Mouse (Mus musculus): ENCODE measurements around the gene Cetn4. TPM values are rescaled to one million over a fixed set of nuclear protein-coding genes. Genes with fewer than 3 reads are reported as not detected.

Gene Cetn4
- polyA plus RNA-seq, 1 experiment from 2014 or later = 2.9 TPM

DNA sequence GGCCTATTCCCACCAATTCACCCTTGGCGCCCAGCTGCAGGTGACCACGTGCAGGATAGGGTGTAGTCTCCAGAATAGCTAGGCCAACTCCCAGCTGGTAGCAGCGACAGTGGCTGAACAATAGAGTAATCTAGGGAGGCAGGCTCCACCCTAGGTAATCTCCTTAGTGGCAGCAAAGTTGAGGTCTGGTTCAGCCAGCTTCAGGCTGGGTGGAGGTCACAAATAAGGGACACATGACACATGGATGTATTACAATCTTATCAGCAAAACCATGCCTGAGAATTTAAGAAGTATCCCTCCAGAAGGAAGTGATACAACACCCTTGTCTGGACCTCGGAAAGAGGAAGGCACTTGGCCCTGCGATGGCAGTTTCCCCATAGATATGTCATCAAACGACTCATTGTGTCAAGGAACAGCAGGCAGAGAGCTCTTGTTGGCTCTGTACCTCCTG, 19.5 kb upstream of the Cetn4 start:
- no peaks in the 10 kb centered on the region for H3K27me3 ChIP-seq
- no peaks in the 10 kb centered on the region for H3K9me3 ChIP-seq
- no peak overlapping the region for H3K4me2 ChIP-seq (replicated peaks)
- no peak overlapping the region for H3K27ac ChIP-seq
- 70% methylated on average over 6 of the region's 6 CpGs for WGBS
- H3K4me1 ChIP-seq = no peaks in the 10 kb centered on the region
- no peaks in the 10 kb centered on the region for H3K36me3 ChIP-seq
- H3K4me3 ChIP-seq = no peak overlapping the region
- ATAC-seq (ENCODE audit: insufficient number of reproducible peaks, insufficient read depth, low FRiP score, low TSS enrichment) = no peak
- no peak overlapping the region for H3K9ac ChIP-seq

DNA sequence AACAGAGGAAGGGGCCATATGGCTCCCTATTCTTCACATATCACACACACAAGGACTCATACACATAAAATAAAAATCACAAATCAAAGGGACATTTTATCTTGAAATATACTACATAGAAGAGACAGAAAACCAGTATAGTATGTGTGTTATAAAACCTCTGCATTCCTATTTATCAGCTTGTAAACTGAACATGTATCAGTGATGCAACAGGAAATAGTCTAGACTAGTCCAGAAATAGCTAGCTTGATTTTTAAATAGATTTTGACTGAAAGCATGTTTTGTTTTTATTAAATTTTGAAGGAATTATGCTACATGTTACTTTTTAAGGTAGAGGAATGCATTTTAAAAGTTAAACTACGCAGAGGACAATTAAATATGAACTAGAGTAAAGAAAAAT, 17.5 kb upstream of the Cetn4 start:
- ATAC-seq (ENCODE audit: insufficient number of reproducible peaks, insufficient read depth, low FRiP score, low TSS enrichment) = no peak
- no peak overlapping the region for H3K4me3 ChIP-seq
- WGBS = 88% methylated on average over 1 of the region's 1 CpGs
- H3K27ac ChIP-seq = no peak overlapping the region
- no peaks in the 10 kb centered on the region for H3K9me3 ChIP-seq
- no peaks in the 10 kb centered on the region for H3K4me1 ChIP-seq
- no peak overlapping the region for H3K4me2 ChIP-seq (replicated peaks)
- no peaks in the 10 kb centered on the region for H3K36me3 ChIP-seq
- no peak overlapping the region for H3K9ac ChIP-seq
- no peaks in the 10 kb centered on the region for H3K27me3 ChIP-seq

DNA sequence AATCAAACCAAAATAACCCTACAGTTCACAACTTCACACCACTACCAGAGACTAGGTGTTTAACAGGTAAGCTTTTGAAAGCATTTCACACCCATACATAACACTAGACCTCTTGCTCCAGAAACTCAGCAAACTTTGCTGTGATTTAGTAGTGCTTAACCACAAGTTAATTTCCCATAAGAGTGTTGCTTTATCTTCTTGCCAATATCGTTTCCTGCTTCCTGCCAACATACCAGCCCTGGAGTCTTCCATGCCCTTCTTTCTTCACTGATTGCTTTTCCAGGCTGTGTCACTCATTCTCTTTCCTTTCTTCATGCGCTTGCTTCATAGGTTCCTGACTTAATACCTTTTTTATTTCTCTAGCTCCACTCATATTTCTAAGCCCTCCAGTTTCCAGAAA, 16.0 kb upstream of the Cetn4 start:
- Histone ChIP-seq H3K36me3 (no peaks in the 10 kb centered on the region), H3K9ac (no peak overlapping the region), H3K4me1 (no peaks in the 10 kb centered on the region), H3K9me3 (no peaks in the 10 kb centered on the region), H3K4me3 (no peak overlapping the region), H3K27me3 (no peaks in the 10 kb centered on the region), H3K27ac (no peak overlapping the region), H3K4me2 (replicated peaks) (no peak overlapping the region)
- no peak for ATAC-seq (ENCODE audit: insufficient number of reproducible peaks, insufficient read depth, low FRiP score, low TSS enrichment)
- 76% methylated on average over 2 of the region's 2 CpGs for WGBS

GRCm38 (mm10) chr3:37326627-37327026, 14.1 kb upstream of the Cetn4 start:
- Histone ChIP-seq H3K4me3 (no peak overlapping the region), H3K36me3 (no peaks in the 10 kb centered on the region), H3K27me3 (no peaks in the 10 kb centered on the region), H3K9me3 (no peaks in the 10 kb centered on the region), H3K9ac (no peak overlapping the region), H3K4me1 (no peaks in the 10 kb centered on the region), H3K4me2 (replicated peaks) (no peak overlapping the region), H3K27ac (no peak overlapping the region)
- no peak for ATAC-seq (ENCODE audit: insufficient number of reproducible peaks, insufficient read depth, low FRiP score, low TSS enrichment)
- WGBS = 83% methylated on average over 3 of the region's 3 CpGs

DNA sequence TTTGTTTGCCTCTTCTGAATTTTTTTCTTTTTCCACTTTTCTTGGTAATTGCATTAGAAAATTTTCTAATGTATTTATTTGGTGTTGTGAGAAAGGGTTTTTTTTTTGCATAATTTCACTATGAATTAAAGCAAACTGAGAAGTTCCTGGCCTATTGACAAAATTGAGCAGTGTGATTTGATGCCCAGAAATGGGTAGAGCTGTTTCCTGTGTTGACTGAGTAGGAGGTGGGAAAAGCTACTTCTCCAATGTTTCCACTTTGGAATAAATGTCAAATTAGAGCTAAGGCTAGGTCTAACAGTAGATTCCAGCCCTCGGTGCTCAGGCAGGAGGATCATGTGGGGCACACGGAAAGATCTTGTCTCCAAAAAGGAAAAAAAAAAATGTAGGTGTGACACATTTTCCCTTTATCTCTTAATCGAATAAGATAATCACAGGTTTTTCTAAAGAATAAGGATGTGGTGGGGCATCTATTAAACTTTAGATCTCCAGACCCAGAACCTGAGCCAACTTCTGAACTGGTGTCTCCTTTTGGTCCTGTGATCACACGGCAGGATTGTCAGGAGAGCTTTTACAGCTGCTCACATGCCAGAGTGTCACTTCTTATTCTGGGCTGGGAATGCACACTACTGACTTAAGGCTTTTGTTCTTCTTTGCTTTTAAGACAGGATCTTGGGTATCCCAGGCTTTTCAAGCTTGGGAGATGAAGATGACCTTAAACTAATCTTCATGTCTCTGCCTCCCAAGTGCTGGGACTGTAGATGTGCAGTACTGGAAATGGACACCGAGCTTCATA, 13.0 kb upstream of the Cetn4 start:
- Histone ChIP-seq H3K36me3 (no peaks in the 10 kb centered on the region; the same call in 1 of the 2 replicates), H3K27me3 (no peaks in the 10 kb centered on the region), H3K4me1 (no peaks in the 10 kb centered on the region), H3K9ac (no peak overlapping the region), H3K4me3 (no peak overlapping the region), H3K9me3 (no peaks in the 10 kb centered on the region), H3K27ac (no peak overlapping the region), H3K4me2 (replicated peaks) (no peak overlapping the region)
- no peak for ATAC-seq (ENCODE audit: insufficient number of reproducible peaks, insufficient read depth, low FRiP score, low TSS enrichment)
- WGBS = 84% methylated on average over 5 of the region's 5 CpGs

GRCm38 (mm10) chr3:37324310-37324709, 11.8 kb upstream of the Cetn4 start:
- ATAC-seq (ENCODE audit: insufficient number of reproducible peaks, insufficient read depth, low FRiP score, low TSS enrichment) = no peak
- Histone ChIP-seq H3K4me3 (no peak overlapping the region), H3K4me2 (replicated peaks) (no peak overlapping the region), H3K9ac (no peak overlapping the region), H3K4me1 (no peaks in the 10 kb centered on the region), H3K9me3 (no peaks in the 10 kb centered on the region), H3K27ac (no peak overlapping the region), H3K27me3 (no peaks in the 10 kb centered on the region), H3K36me3 (peaks cover 7% of the 10 kb centered on the region)
- WGBS = 31% methylated on average over 3 of the region's 3 CpGs

DNA sequence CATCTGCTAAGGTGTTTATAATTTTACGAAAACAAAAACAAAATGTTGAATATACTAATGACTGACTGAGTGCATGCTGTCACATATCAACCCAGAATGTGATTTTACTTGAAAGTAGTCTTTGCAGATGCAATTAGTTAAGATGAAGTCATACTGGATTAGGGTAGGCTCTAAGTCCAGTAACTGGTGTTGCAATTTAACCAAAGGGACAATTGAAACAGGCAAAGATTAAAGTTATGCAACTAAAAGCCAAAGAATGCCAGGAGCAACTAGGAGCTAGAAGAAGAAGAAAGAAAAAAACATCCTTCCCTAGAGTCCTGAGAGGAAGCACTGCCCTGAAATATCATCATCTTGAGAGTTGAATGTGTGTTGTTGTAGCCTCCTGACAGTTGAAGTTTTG, 3.7 kb upstream of the Cetn4 start:
- no peak overlapping the region for H3K4me2 ChIP-seq (replicated peaks)
- H3K27me3 ChIP-seq = no peaks in the 10 kb centered on the region
- peaks cover 7% of the 10 kb centered on the region for H3K36me3 ChIP-seq
- H3K4me1 ChIP-seq = peaks cover 5% of the 10 kb centered on the region
- H3K9ac ChIP-seq = no peak overlapping the region
- no peak overlapping the region for H3K27ac ChIP-seq
- H3K9me3 ChIP-seq = no peaks in the 10 kb centered on the region
- H3K4me3 ChIP-seq = no peak overlapping the region
- 83% methylated on average over 1 of the region's 1 CpGs for WGBS
- ATAC-seq (ENCODE audit: insufficient number of reproducible peaks, insufficient read depth, low FRiP score, low TSS enrichment) = no peak

- peaks cover 5% of the 10 kb centered on the region for H3K4me1 ChIP-seq
- H3K27ac ChIP-seq = no peak overlapping the region
- H3K36me3 ChIP-seq = no peaks in the 10 kb centered on the region
- ATAC-seq (ENCODE audit: insufficient number of reproducible peaks, insufficient read depth, low FRiP score, low TSS enrichment) = no peak
- H3K9me3 ChIP-seq = no peaks in the 10 kb centered on the region
- H3K9ac ChIP-seq = peak overlapping the region; percentile 88
- peak overlapping the region; percentile 64 for H3K4me2 ChIP-seq (replicated peaks)
- H3K4me3 ChIP-seq = peak overlapping the region; percentile 73
- 47% methylated on average over 1 of the region's 1 CpGs for WGBS
- H3K27me3 ChIP-seq = no peaks in the 10 kb centered on the region
These were observed 863 bp upstream of the Cetn4 start for GRCm38 (mm10) chr3:37313371-37313770.

DNA sequence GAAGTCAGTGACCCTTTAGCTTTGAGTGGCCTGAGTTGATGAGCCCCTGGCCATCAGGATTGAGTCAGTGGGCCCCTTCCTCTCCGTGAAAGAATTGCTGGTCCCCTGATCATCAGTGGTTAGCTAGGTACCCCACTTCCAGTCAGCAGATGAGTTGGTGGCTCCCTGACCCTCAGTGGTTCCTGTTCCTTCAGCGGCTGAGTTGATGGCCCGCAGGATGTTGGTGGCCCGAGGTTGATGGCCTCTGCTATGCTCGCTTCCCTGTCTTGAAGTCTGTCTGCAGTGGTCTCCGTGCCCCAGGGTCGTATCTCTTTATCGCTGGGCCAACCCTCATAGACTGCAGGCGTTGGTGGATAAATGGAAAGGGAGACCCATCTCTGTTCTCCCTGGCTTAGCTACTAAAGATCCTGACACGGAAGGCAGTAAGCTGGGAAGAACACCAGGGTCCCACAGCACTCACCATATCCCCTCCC, 575 bp downstream of the Cetn4 start:
- ATAC-seq (ENCODE audit: insufficient number of reproducible peaks, insufficient read depth, low FRiP score, low TSS enrichment) = no peak; the same call in 1 of the 2 replicates
- H3K4me1 ChIP-seq = peaks cover 5% of the 10 kb centered on the region
- no peaks in the 10 kb centered on the region for H3K9me3 ChIP-seq
- H3K9ac ChIP-seq = peak overlapping the region; percentile 88
- peak overlapping the region; percentile 73 for H3K4me3 ChIP-seq
- 4% methylated on average over 10 of the region's 10 CpGs for WGBS
- peak overlapping the region; percentile 64 for H3K4me2 ChIP-seq (replicated peaks)
- peak overlapping the region; percentile 85; the same call in 1 of the 2 replicates for H3K27ac ChIP-seq
- no peaks in the 10 kb centered on the region for H3K36me3 ChIP-seq
- no peaks in the 10 kb centered on the region for H3K27me3 ChIP-seq

DNA sequence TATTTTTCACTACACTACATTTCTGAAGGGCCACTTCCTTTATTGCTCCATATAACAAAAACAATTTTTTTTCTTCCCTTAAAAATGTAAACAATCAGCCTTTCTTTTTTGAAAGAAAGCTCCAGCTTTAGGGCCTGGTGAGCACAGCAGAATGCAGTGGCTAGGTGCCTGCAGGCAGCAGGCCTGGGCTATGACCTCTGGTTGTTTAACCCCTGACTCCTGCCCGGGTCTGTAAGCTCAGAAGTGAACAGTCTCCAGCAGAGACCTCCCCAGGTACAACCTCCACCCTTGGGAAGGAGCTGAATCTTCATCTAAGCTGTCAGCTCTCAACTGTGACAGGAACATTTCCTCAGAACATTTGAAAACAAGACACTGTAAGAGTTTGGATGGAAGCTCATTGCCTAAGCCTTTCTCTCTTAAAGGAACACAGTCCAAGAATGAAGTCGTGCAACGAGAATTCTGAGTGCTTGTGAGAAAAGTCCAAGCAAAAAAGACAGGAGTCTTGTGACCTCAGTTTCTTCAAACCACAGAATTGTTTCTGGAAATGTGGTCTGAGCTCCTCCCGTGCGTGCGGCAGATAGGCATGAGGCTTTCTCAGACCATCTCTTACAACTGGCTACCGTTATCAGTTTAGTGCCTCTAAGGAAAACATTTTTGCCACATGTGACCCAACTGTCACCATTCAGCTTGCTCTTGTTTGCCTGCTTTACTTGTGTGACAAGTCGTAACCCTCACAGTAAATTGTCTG, 8.9 kb downstream of the Cetn4 start:
- H3K4me2 ChIP-seq (replicated peaks) = no peak overlapping the region
- no peak overlapping the region for H3K9ac ChIP-seq
- no peak overlapping the region for H3K27ac ChIP-seq
- no peaks in the 10 kb centered on the region for H3K36me3 ChIP-seq
- no peak for ATAC-seq (ENCODE audit: insufficient number of reproducible peaks, insufficient read depth, low FRiP score, low TSS enrichment)
- 62% methylated on average over 8 of the region's 8 CpGs for WGBS
- H3K4me1 ChIP-seq = no peaks in the 10 kb centered on the region
- no peaks in the 10 kb centered on the region for H3K27me3 ChIP-seq
- H3K9me3 ChIP-seq = no peaks in the 10 kb centered on the region
- no peak overlapping the region for H3K4me3 ChIP-seq

DNA sequence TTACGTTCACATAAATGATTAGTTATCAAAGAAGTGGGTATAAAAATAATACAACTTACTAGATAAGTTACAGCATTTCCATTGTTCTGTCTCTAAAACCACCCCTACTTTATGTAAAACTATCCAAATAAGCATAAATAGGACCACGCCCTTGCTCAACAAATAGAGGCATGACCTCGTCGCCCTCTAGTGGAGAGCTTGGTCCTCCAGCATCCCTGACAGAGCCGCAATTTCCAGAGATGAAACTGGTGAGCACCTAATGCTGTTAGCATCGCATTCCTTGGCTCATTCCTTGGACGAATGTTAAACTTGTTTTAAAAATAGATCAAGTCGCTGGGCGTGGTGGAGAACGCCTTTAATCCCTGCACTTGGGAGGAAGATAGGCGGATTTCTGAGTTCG, 9.8 kb downstream of the Cetn4 start:
- no peaks in the 10 kb centered on the region for H3K4me1 ChIP-seq
- ATAC-seq (ENCODE audit: insufficient number of reproducible peaks, insufficient read depth, low FRiP score, low TSS enrichment) = no peak
- no peaks in the 10 kb centered on the region for H3K9me3 ChIP-seq
- no peak overlapping the region for H3K4me2 ChIP-seq (replicated peaks)
- WGBS = 31% methylated on average over 12 of the region's 12 CpGs
- no peak overlapping the region for H3K27ac ChIP-seq
- no peak overlapping the region for H3K4me3 ChIP-seq
- no peaks in the 10 kb centered on the region for H3K27me3 ChIP-seq
- no peak overlapping the region for H3K9ac ChIP-seq
- no peaks in the 10 kb centered on the region for H3K36me3 ChIP-seq

DNA sequence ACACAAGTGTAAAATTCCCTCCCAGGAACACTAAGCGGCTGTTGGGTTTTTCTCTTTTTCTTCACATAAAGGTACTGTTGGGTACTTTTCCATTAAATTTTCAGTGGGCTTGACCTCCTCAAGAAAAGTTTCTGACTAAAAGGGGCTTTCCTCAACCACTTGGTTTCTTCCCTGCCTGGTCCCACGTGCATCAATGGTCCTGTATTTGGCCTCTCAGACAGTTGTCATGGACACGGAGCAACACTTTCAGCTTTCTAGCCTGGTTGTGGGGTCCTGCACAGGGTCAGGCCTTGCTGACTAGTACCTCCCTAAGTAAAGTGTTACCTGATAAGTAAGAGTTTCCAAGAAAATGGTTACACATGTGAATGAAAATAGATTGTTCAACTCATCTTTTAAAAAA, 13.0 kb downstream of the Cetn4 start:
- Histone ChIP-seq H3K9ac (no peak overlapping the region), H3K27me3 (no peaks in the 10 kb centered on the region), H3K9me3 (no peaks in the 10 kb centered on the region), H3K36me3 (no peaks in the 10 kb centered on the region), H3K27ac (no peak overlapping the region), H3K4me3 (no peak overlapping the region), H3K4me2 (replicated peaks) (no peak overlapping the region), H3K4me1 (no peaks in the 10 kb centered on the region)
- ATAC-seq (ENCODE audit: insufficient number of reproducible peaks, insufficient read depth, low FRiP score, low TSS enrichment) = no peak
- WGBS = 79% methylated on average over 3 of the region's 3 CpGs
